Mouse (Mus musculus) heart, adult 2 months (tissue): Measurements from ENCODE around the gene Pcbp2. TPM values are rescaled to one million over a fixed set of nuclear protein-coding genes. Genes with fewer than 3 reads are reported as not detected.
A peak's percentile ranks its signal among the peaks of the same experiment; 100 is the strongest.

Source experiments
- DNase-seq, 2 experiments: peaks; one replicate each; pipeline ENCODE4 v3.0.0; 2021
- H3K27ac ChIP-seq: fragments of 200-600 bp; 2 replicates; pipeline ENCODE4 v1.8.1; 2022
- H3K27me3 ChIP-seq: fragments of 200-500 bp; 2 replicates; pipeline ENCODE4 v1.6.1; 2012; ENCODE audit warnings: mild to moderate bottlenecking, low read length, inconsistent platforms, mixed read lengths; ENCODE audit not compliant: control insufficient read depth, insufficient read depth
- H3K36me3 ChIP-seq: fragments of 200-500 bp; 2 replicates; pipeline ENCODE4 v1.6.1; 2012; ENCODE audit warnings: low read length, inconsistent platforms; ENCODE audit not compliant: control insufficient read depth, insufficient read depth
- H3K4me1 ChIP-seq: fragments of 200-500 bp; 2 replicates; pipeline ENCODE4 v1.6.1; 2011; ENCODE audit warnings: low read length; ENCODE audit not compliant: control insufficient read depth, insufficient read depth
- H3K4me3 ChIP-seq: fragments of 200-600 bp; 2 replicates; pipeline ENCODE4 v1.8.1; 2022
- H3K79me2 ChIP-seq: fragments of 200-500 bp; replicated peaks from 2 replicates; pipeline ENCODE4 v1.6.1; 2012; ENCODE audit warnings: mild to moderate bottlenecking, inconsistent platforms, low read length, moderate library complexity, mixed read lengths; ENCODE audit not compliant: control insufficient read depth, insufficient read depth
- H3K9ac ChIP-seq: fragments of 200-500 bp; 2 replicates; pipeline ENCODE4 v1.6.1; 2012; ENCODE audit warnings: low read depth, mild to moderate bottlenecking, control low read depth, inconsistent platforms, low read length, mixed read lengths
- CTCF ChIP-seq: fragments of 200-600 bp; IDR thresholded peaks from 2 replicates; pipeline ENCODE4 v1.8.1; 2022; ENCODE audit warnings: antibody characterized with exemption, mild to moderate bottlenecking, moderate library complexity
- EP300 ChIP-seq: fragments of 200-500 bp; IDR thresholded peaks from 2 replicates; pipeline ENCODE4 v1.6.1; 2011; ENCODE audit warnings: low read depth, low read length, control low read depth; ENCODE audit not compliant: insufficient read depth
- POLR2A ChIP-seq: fragments of 200-500 bp; IDR thresholded peaks from 2 replicates; pipeline ENCODE4 v1.6.1; 2011; ENCODE audit warnings: mild to moderate bottlenecking, low read depth, low read length, control low read depth; ENCODE audit not compliant: insufficient read depth
- WGBS: fragments of 180-500 bp; shearing (Covaris S2); methylation state at CpG from one replicate; pipeline ENCODE4 v1.1.7; 2018; 5-methylcytosine and 5-hydroxymethylcytosine counted together
- intact Hi-C: fragments of 180-260 bp; cut with DNase I; formaldehyde crosslinking; loops from one replicate; pipeline ENCODE4 v1.15.1; 2025
- polyA plus RNA-seq: library from polyadenylated mRNA; depleted of rRNA; stranded (reverse); fragments of >200 nt; gene quantifications from 2 replicates; pipeline ENCODE4 v1.2.3, GENCODE M21; 2012
- total RNA-seq, 2 experiments: library from RNA; stranded (reverse); gene quantifications; 2 replicates each; pipeline ENCODE4 v1.2.3; 2021

Pcbp2 gene
- total and polyA plus RNA-seq, 3 experiments = 384 to 494 (median 442) TPM

DNA sequence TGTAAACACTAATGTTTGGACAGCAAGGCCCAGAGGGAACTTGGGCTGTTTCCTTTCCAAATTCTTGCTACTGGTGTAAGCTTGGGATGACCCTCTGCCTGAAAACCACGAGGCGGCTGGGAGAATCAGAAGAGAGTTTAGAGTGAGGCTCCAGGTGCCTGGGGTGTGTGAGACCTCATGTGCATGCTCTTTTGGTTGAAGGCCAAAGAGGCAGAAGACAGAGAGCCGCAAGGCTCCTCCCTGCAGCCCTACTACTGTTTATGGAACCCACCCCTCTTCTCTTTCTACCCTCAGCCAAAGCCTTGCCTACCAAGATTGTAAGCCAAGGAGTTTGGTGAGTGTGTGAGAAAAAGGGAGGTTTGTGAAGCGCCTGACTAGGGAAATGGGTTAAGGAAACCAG is 45.5 kb downstream of the Pcbp2 start:
- Histone ChIP-seq H3K9ac (peak overlapping the region; percentile 75), H3K27ac (no peak overlapping the region; the same call in 1 of the 2 replicates), H3K27me3 (no peaks in the 10 kb centered on the region), H3K79me2 (no peaks in the 10 kb centered on the region), H3K4me3 (no peak overlapping the region), H3K36me3 (no peaks in the 10 kb centered on the region), H3K4me1 (peaks cover 2% of the 10 kb centered on the region; the same call in 1 of the 2 replicates)
- DNase-seq = no peak
- intact Hi-C loops = loop anchor here (5.0 kb wide), 1 partner anchor 108 kb away; the partner anchor contains the start of gene Sp1
- TF ChIP-seq CTCF (no peak), POLR2A (no peak), EP300 (no peak)
- WGBS = 52% methylated on average over 4 of the region's 4 CpGs

DNA sequence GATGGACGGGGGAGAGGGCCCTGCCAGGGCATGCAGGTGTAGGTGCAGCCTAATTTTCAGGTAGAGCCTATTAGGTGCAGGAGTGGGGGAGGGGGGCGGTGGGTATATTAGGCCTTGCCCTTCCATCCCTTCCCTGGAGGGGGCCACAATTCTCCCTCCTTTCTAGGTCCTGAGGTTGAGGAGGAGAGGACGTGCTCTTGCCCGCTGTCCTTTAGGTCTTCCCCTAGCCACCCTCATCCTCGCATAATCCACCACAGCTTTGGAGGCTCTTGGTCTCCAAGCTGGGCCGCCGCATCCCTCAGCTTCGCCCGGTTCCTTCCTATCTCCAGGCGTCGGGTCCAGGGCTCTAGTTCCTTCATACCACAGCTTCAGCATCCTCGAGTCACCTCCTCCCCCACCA is 46.0 kb downstream of the Pcbp2 start:
- Histone ChIP-seq H3K27me3 (no peaks in the 10 kb centered on the region), H3K4me3 (peak overlapping the region; percentile 61), H3K4me1 (peaks cover 2% of the 10 kb centered on the region; the same call in 1 of the 2 replicates), H3K36me3 (no peaks in the 10 kb centered on the region), H3K79me2 (no peaks in the 10 kb centered on the region), H3K9ac (peak overlapping the region; percentile 75), H3K27ac (peak overlapping the region; percentile 99; the same call in 1 of the 2 replicates)
- DNase-seq = no peak
- TF ChIP-seq POLR2A (no peak), EP300 (no peak)
- 6% methylated on average over 11 of the region's 12 CpGs for WGBS
- intact Hi-C loops = loop anchor here (5.0 kb wide), 1 partner anchor 109 kb away; the partner anchor contains the start of gene Sp1

DNA sequence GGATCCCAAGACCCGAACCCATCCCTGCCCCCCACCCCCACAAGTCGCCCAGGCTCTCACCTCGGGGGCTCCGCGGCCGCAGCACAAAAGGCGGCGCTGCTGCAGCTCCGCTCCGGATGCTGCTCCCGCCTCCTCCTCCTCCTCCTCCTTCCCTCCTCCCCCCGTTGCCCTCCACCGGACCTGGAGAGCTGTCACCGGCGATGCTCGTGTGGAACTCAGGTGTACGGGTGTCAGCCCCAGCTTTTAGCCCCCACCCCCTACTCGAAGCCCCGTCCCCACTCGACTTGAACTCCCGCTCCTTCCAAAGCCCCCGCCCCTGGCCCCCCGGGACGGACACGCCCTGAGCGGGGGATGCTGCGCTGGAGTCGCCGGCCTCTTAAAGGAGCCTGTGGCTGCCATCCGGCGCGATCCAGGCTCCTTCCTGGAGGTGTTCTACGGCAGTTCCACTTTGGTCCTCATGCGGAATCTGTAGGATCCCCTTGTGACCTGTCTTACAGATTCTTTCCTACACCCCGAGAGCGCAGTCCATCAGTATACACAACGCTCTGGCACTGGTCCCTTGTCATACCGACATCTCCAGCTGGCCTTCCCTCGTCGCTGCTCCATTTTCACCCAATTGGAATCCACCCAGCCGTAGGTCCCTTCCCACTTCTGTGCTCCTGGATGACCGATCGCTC is 46.5 kb downstream of the Pcbp2 start, which contains the start of gene Map3k12:
TSS of gene Map3k12 (minus strand) at position 337 of the 677 bp plus-strand sequence.
- no peaks in the 10 kb centered on the region for H3K27me3 ChIP-seq
- TF ChIP-seq CTCF (0 out of 2 replicates have a peak, but pooled peaks have one; percentile 21), EP300 (0 out of 2 replicates have a peak, but pooled peaks have one; percentile 20), POLR2A (peak; percentile 30; the same call in 1 of the 2 replicates)
- peak within 1 kb of the TSS; percentile 99 for H3K27ac ChIP-seq
- WGBS = under 1% methylated on average over 43 of the region's 43 CpGs
- intact Hi-C loops = loop anchor here (5.0 kb wide), 1 partner anchor 110 kb away; the partner anchor contains the start of gene Sp1
- peak within 1 kb of the TSS; percentile 61 for H3K4me3 ChIP-seq
- H3K9ac ChIP-seq = peak within 1 kb of the TSS; percentile 75
- no peaks in the 10 kb centered on the region for H3K36me3 ChIP-seq
- peak; percentile 85 to 87 for DNase-seq
- no peaks in the 10 kb centered on the region for H3K79me2 ChIP-seq
- peaks cover 2% of the 10 kb centered on the region; the same call in 1 of the 2 replicates for H3K4me1 ChIP-seq

DNA sequence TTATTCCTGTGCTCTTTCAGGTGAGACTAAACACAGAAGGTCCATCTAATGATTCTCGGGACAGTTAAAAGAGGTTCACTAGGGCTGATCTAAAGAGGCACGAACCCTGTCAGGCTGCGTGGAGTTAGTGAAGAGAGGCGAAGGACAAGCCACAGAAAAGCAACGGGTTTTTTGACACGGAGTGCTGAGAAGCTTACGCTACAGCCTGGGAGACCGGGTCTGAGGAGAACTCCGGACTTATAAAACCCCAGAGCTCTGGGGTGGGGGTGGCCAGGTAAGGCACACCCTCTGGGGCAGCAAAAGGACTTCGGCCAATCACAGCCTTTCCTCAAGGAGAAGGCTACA is 47.3 kb downstream of the Pcbp2 start:
- no peak for TF ChIP-seq EP300
- TF ChIP-seq CTCF = no peak
- TF ChIP-seq POLR2A = peak; percentile 96
- intact Hi-C loops = loop anchor here (5.0 kb wide), 1 partner anchor 110 kb away; the partner anchor contains the start of gene Sp1
- Histone ChIP-seq H3K27me3 (no peaks in the 10 kb centered on the region), H3K79me2 (no peaks in the 10 kb centered on the region), H3K27ac (peak overlapping the region; percentile 99), H3K4me1 (peaks cover 2% of the 10 kb centered on the region; the same call in 1 of the 2 replicates), H3K36me3 (no peaks in the 10 kb centered on the region), H3K9ac (peak overlapping the region; percentile 56), H3K4me3 (peak overlapping the region; percentile 61)
- DNase-seq = no peak
- under 1% methylated on average over 10 of the region's 10 CpGs for WGBS

DNA sequence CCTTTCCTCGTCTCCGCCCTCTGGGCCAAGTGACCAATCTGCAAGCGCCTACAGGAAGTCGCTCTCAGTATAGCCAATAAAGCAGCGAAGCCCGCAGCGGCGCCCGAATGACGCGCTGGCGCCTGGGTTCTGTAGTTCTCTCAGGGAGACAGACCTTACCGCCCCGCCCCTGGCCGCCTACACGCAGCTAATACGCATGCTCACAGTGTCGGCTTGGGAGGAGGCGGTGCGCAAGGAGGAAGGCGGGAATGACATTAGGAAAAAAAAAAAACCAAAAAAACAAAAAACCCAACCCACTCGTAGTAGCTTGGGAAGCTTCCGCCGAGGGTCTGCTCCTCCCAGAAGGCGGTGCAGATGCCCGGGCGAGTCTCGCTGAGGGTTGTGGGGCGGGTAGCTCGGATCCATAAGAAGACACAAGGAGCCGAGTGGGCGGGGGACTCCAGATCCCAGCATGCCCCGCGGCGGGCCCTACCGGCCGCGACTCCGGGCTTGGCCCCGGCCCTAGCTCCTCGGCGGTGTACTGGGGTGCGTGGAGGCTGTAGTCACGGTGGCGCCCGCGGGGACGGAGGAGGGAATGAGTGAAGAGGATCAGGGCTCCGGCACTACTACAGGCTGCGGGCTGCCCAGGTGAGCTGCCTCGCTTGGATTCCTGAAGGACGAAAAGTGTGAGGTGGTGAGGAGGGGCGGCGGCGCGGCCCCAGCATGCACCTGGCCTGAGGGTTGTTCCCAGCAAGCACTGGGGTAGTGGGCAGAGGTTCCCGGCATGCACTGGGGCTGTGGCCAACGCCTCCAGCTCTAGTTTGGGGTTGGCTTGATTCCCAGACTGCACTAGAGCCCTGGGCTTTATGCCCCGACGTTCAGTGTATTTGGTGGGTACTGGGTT is 47.9 kb downstream of the Pcbp2 start, which contains the start of gene Tarbp2:
TSS of gene Tarbp2 (plus strand) at position 217 of the 883 bp plus-strand sequence.
- Histone ChIP-seq H3K9ac (peak within 1 kb of the TSS; percentile 98), H3K36me3 (no peaks in the 10 kb centered on the region), H3K27ac (peak within 1 kb of the TSS; percentile 99), H3K4me1 (peaks cover 2% of the 10 kb centered on the region; the same call in 1 of the 2 replicates), H3K4me3 (peak within 1 kb of the TSS; percentile 87), H3K27me3 (no peaks in the 10 kb centered on the region), H3K79me2 (no peaks in the 10 kb centered on the region)
- peak; percentile 98 to 100 for DNase-seq
- intact Hi-C loops = loop anchor here (2.0 to 5.0 kb wide), 2 partner anchors 47 to 111 kb away; partner anchors contain the start of genes Pcbp2 and Sp1
- WGBS = under 1% methylated on average over 60 of the region's 60 CpGs
- TF ChIP-seq EP300 = 0 out of 2 replicates have a peak, but pooled peaks have one; percentile 14
- TF ChIP-seq CTCF = no peak
- peak; percentile 67; the same call in 1 of the 2 replicates for TF ChIP-seq POLR2A
